Mouse (Mus musculus): ENCODE measurements around the gene Arrdc2. TPM values are rescaled to one million over a fixed set of nuclear protein-coding genes. Genes with fewer than 3 reads are reported as not detected.
A peak's percentile ranks its signal among the peaks of the same experiment; 100 is the strongest.

The Arrdc2 gene
- polyA plus RNA-seq, 1 experiment from 2014 or later: 5.8 TPM

- 1% methylated on average over 45 of the region's 45 CpGs for WGBS
- Histone ChIP-seq H3K9me3 (ENCODE audit: control insufficient read depth, low read depth, low read length) (no peaks in the 10 kb centered on the region), H3K36me3 (ENCODE audit: control insufficient read depth, insufficient read depth, low read length) (no peaks in the 10 kb centered on the region), H3K27ac (ENCODE audit: low read length) (no peak within 1 kb of the TSS), H3K4me3 (ENCODE audit: low read depth, low read length) (peak within 1 kb of the TSS; percentile 44), H3K4me2 (replicated peaks; ENCODE audit: low read depth, low read length) (peak within 1 kb of the TSS; percentile 96), H3K4me1 (ENCODE audit: control insufficient read depth, insufficient read depth, low read length) (peaks cover 11% of the 10 kb centered on the region), H3K27me3 (ENCODE audit: control insufficient read depth, insufficient read depth, low read length) (peaks cover 12% of the 10 kb centered on the region; the same call in 1 of the 2 replicates), H3K9ac (replicated peaks; ENCODE audit: low read depth, low read length) (no peak within 1 kb of the TSS)
- peak; percentile 87 for ATAC-seq (ENCODE audit: insufficient number of reproducible peaks, insufficient read depth, low FRiP score, low read depth)
Measured at GRCm38 (mm10) chr8:70804481-70805206, 34.9 kb downstream of the Arrdc2 start, which contains the start of gene Mast3. Gene Mast3 (minus strand): TSS chr8:70805054.

- Histone ChIP-seq H3K4me1 (ENCODE audit: control insufficient read depth, insufficient read depth, low read length) (peaks cover 11% of the 10 kb centered on the region), H3K9ac (replicated peaks; ENCODE audit: low read depth, low read length) (no peak overlapping the region), H3K9me3 (ENCODE audit: control insufficient read depth, low read depth, low read length) (no peaks in the 10 kb centered on the region), H3K27ac (ENCODE audit: low read length) (no peak overlapping the region), H3K4me3 (ENCODE audit: low read depth, low read length) (peak overlapping the region; percentile 44), H3K4me2 (replicated peaks; ENCODE audit: low read depth, low read length) (peak overlapping the region; percentile 96), H3K36me3 (ENCODE audit: control insufficient read depth, insufficient read depth, low read length) (no peaks in the 10 kb centered on the region), H3K27me3 (ENCODE audit: control insufficient read depth, insufficient read depth, low read length) (peaks cover 17% of the 10 kb centered on the region; the same call in 1 of the 2 replicates)
- 0 out of 2 replicates have a peak, but pooled peaks have one; percentile 23 for ATAC-seq (ENCODE audit: insufficient number of reproducible peaks, insufficient read depth, low FRiP score, low read depth)
- WGBS: 2% methylated on average over 45 of the region's 47 CpGs
Measured at GRCm38 (mm10) chr8:70803761-70804480, 35.6 kb downstream of the Arrdc2 start.

GRCm38 (mm10) chr8:70802786-70803510, 36.6 kb downstream of the Arrdc2 start:
- Histone ChIP-seq H3K27me3 (ENCODE audit: control insufficient read depth, insufficient read depth, low read length) (peaks cover 27% of the 10 kb centered on the region), H3K4me2 (replicated peaks; ENCODE audit: low read depth, low read length) (no peak overlapping the region; the same call in 1 of the 2 replicates), H3K4me3 (ENCODE audit: low read depth, low read length) (no peak overlapping the region), H3K36me3 (ENCODE audit: control insufficient read depth, insufficient read depth, low read length) (no peaks in the 10 kb centered on the region), H3K9ac (replicated peaks; ENCODE audit: low read depth, low read length) (no peak overlapping the region), H3K4me1 (ENCODE audit: control insufficient read depth, insufficient read depth, low read length) (peaks cover 11% of the 10 kb centered on the region), H3K27ac (ENCODE audit: low read length) (no peak overlapping the region), H3K9me3 (ENCODE audit: control insufficient read depth, low read depth, low read length) (no peaks in the 10 kb centered on the region)
- no peak for ATAC-seq (ENCODE audit: insufficient number of reproducible peaks, insufficient read depth, low FRiP score, low read depth)
- 52% methylated on average over 11 of the region's 11 CpGs for WGBS

GRCm38 (mm10) chr8:70801830-70802229, 37.7 kb downstream of the Arrdc2 start:
- no peak overlapping the region for H3K27ac ChIP-seq (ENCODE audit: low read length)

GRCm38 (mm10) chr8:70801156-70801555, 38.4 kb downstream of the Arrdc2 start:
- no peak overlapping the region for H3K9ac ChIP-seq (replicated peaks; ENCODE audit: low read depth, low read length)
- ATAC-seq (ENCODE audit: insufficient number of reproducible peaks, insufficient read depth, low FRiP score, low read depth): no peak
- H3K36me3 ChIP-seq (ENCODE audit: control insufficient read depth, insufficient read depth, low read length): no peaks in the 10 kb centered on the region
- whole genome bisulfite sequencing: 35% methylated on average over 15 of the region's 15 CpGs
- H3K27ac ChIP-seq (ENCODE audit: low read length): no peak overlapping the region
- no peaks in the 10 kb centered on the region for H3K9me3 ChIP-seq (ENCODE audit: control insufficient read depth, low read depth, low read length)
- peaks cover 15% of the 10 kb centered on the region for H3K4me1 ChIP-seq (ENCODE audit: control insufficient read depth, insufficient read depth, low read length)
- peaks cover 27% of the 10 kb centered on the region for H3K27me3 ChIP-seq (ENCODE audit: control insufficient read depth, insufficient read depth, low read length)
- no peak overlapping the region for H3K4me3 ChIP-seq (ENCODE audit: low read depth, low read length)
- no peak overlapping the region for H3K4me2 ChIP-seq (replicated peaks; ENCODE audit: low read depth, low read length)

More at GRCm38 (mm10) chr8:70801830-70802229, 37.7 kb downstream of the Arrdc2 start:
- H3K4me3 ChIP-seq (ENCODE audit: low read depth, low read length): no peak overlapping the region
- no peaks in the 10 kb centered on the region for H3K36me3 ChIP-seq (ENCODE audit: control insufficient read depth, insufficient read depth, low read length)
- no peak for ATAC-seq (ENCODE audit: insufficient number of reproducible peaks, insufficient read depth, low FRiP score, low read depth)
- WGBS: 75% methylated on average over 1 of the region's 1 CpGs
- no peak overlapping the region for H3K4me2 ChIP-seq (replicated peaks; ENCODE audit: low read depth, low read length)
- no peaks in the 10 kb centered on the region for H3K9me3 ChIP-seq (ENCODE audit: control insufficient read depth, low read depth, low read length)
- H3K27me3 ChIP-seq (ENCODE audit: control insufficient read depth, insufficient read depth, low read length): peaks cover 27% of the 10 kb centered on the region
- peaks cover 15% of the 10 kb centered on the region for H3K4me1 ChIP-seq (ENCODE audit: control insufficient read depth, insufficient read depth, low read length)
- H3K9ac ChIP-seq (replicated peaks; ENCODE audit: low read depth, low read length): no peak overlapping the region

- Histone ChIP-seq H3K4me3 (ENCODE audit: low read depth, low read length) (no peak overlapping the region), H3K27ac (ENCODE audit: low read length) (no peak overlapping the region), H3K9me3 (ENCODE audit: control insufficient read depth, low read depth, low read length) (no peaks in the 10 kb centered on the region), H3K27me3 (ENCODE audit: control insufficient read depth, insufficient read depth, low read length) (peaks cover 27% of the 10 kb centered on the region), H3K4me1 (ENCODE audit: control insufficient read depth, insufficient read depth, low read length) (peaks cover 15% of the 10 kb centered on the region), H3K4me2 (replicated peaks; ENCODE audit: low read depth, low read length) (no peak overlapping the region), H3K9ac (replicated peaks; ENCODE audit: low read depth, low read length) (no peak overlapping the region), H3K36me3 (ENCODE audit: control insufficient read depth, insufficient read depth, low read length) (no peaks in the 10 kb centered on the region)
- WGBS: 63% methylated on average over 10 of the region's 10 CpGs
- ATAC-seq (ENCODE audit: insufficient number of reproducible peaks, insufficient read depth, low FRiP score, low read depth): no peak
Measured at GRCm38 (mm10) chr8:70800648-70801047, 38.9 kb downstream of the Arrdc2 start.

- Histone ChIP-seq H3K9me3 (ENCODE audit: control insufficient read depth, low read depth, low read length) (no peaks in the 10 kb centered on the region), H3K36me3 (ENCODE audit: control insufficient read depth, insufficient read depth, low read length) (no peaks in the 10 kb centered on the region), H3K27ac (ENCODE audit: low read length) (no peak overlapping the region), H3K9ac (replicated peaks; ENCODE audit: low read depth, low read length) (no peak overlapping the region), H3K4me1 (ENCODE audit: control insufficient read depth, insufficient read depth, low read length) (peaks cover 4% of the 10 kb centered on the region; the same call in 1 of the 2 replicates), H3K4me2 (replicated peaks; ENCODE audit: low read depth, low read length) (peak overlapping the region; percentile 94), H3K4me3 (ENCODE audit: low read depth, low read length) (peak overlapping the region; percentile 46), H3K27me3 (ENCODE audit: control insufficient read depth, insufficient read depth, low read length) (peaks cover 20% of the 10 kb centered on the region)
- 14% methylated on average over 15 of the region's 15 CpGs for WGBS
- no peak for ATAC-seq (ENCODE audit: insufficient number of reproducible peaks, insufficient read depth, low FRiP score, low read depth)
Measured at GRCm38 (mm10) chr8:70798281-70798680, 41.2 kb downstream of the Arrdc2 start.
